In genomic region chr14:62226576-62227047, GRCm38 (mm10) we compare ENCODE assay signal across 8 mouse cellular contexts.
A peak's percentile ranks its signal among the peaks of the same experiment; 100 is the strongest.
DNase-seq lines count a peak whose midpoint lies in the region; ATAC-seq and TF ChIP-seq lines count a peak whose summit lies in the region.

No protein-coding gene starts in this region.

- peak; percentile 91 for ATAC-seq in forebrain, embryonic 16.5 days

- H3K4me3 ChIP-seq in lung, adult 2 months (replicated peaks; ENCODE audit: extremely low read depth, low read depth, low read length): no peak overlapping the region
- peak overlapping the region; percentile 18 for H3K4me3 ChIP-seq in forebrain, embryonic 16.5 days (replicated peaks; ENCODE audit: low read length)

- 67% methylated on average over 11 of the region's 11 CpGs for WGBS in lung, adult 2 months
- WGBS in forebrain, embryonic 16.5 days: 11% methylated on average over 11 of the region's 11 CpGs

- H3K9me3 ChIP-seq in forebrain, embryonic 16.5 days (ENCODE audit: control insufficient read depth, low read length): no peaks in the 10 kb centered on the region

- peak; percentile 9 for DNase-seq in cerebellum, adult 9-10 months
- no peak for DNase-seq in cerebellum, adult 8-10 months
- DNase-seq in lung, postnatal 10 days: peak; percentile 50
- no peak for DNase-seq in lung, adult 2 months
- DNase-seq in left cerebral cortex, adult 18-20 months (ENCODE audit: low spot score in 2 of 2): peak; percentile 30 to 31
- peak; percentile 4 for DNase-seq in skeletal muscle tissue, adult 2 months (ENCODE audit: low read depth, low spot score)
- no peak for DNase-seq in spleen, postnatal 36 days (ENCODE audit: low spot score in 2 of 2)

- peak overlapping the region; percentile 39 for H3K4me2 ChIP-seq in forebrain, embryonic 16.5 days (ENCODE audit: low read length)

- H3K27ac ChIP-seq in forebrain, embryonic 16.5 days (ENCODE audit: low read length): peak overlapping the region; percentile 65

- no peak for TF ChIP-seq CTCF in lung, adult 2 months (IDR thresholded peaks at IDR 0.05; ENCODE audit: insufficient read depth, low read length)

- no peaks in the 10 kb centered on the region for H3K27me3 ChIP-seq in forebrain, embryonic 16.5 days (replicated peaks; ENCODE audit: control insufficient read depth, insufficient read depth, low read length)

- no peak for TF ChIP-seq POLR2A in lung, adult 2 months (IDR thresholded peaks at IDR 0.05; ENCODE audit: borderline replicate concordance, extremely low read depth, low read depth, low read length)

- H3K36me3 ChIP-seq in forebrain, embryonic 16.5 days (ENCODE audit: control insufficient read depth, insufficient read depth): no peaks in the 10 kb centered on the region

- H3K4me1 ChIP-seq in lung, adult 2 months (ENCODE audit: control insufficient read depth, insufficient read depth, low read length): no peaks in the 10 kb centered on the region
- peaks cover 12% of the 10 kb centered on the region for H3K4me1 ChIP-seq in forebrain, embryonic 16.5 days (replicated peaks; ENCODE audit: control insufficient read depth, insufficient read depth, low read length)

- H3K9ac ChIP-seq in forebrain, embryonic 16.5 days (replicated peaks; ENCODE audit: low read depth, low read length): no peak overlapping the region

Comparison
In these comparisons a context has a peak if more than half of its experiments do, and no peak if none do; other contexts are left out.
1. DNase-seq: peak in cerebellum, adult 9-10 months (single experiment), lung, postnatal 10 days (single experiment), left cerebral cortex, adult 18-20 months (2 of 2) and skeletal muscle tissue, adult 2 months (single experiment); none in cerebellum, adult 8-10 months (single experiment), lung, adult 2 months (single experiment) and spleen, postnatal 36 days (0 of 2).